Mouse (Mus musculus): ENCODE data around the gene Abca9.

Gene Abca9

GRCm38 (mm10) chr11:110167459-110168251 is at the start of gene Abca9:
Gene Abca9 (minus strand): TSS chr11:110168196.
- no peak for DNase-seq (ENCODE audit: low read depth, low spot score)

- no peak for DNase-seq (ENCODE audit: low read depth, low spot score)
These were observed 49.1 kb upstream of the Abca9 start for GRCm38 (mm10) chr11:110217118-110217517.

- no peak for DNase-seq (ENCODE audit: low read depth, low spot score)
These were observed 35.9 kb upstream of the Abca9 start for GRCm38 (mm10) chr11:110203930-110204329.

GRCm38 (mm10) chr11:110198882-110199281 is 30.9 kb upstream of the Abca9 start:
- DNase-seq (ENCODE audit: low read depth, low spot score) = no peak

GRCm38 (mm10) chr11:110196561-110197306 is 28.7 kb upstream of the Abca9 start:
- DNase-seq (ENCODE audit: low read depth, low spot score) = no peak

- no peak for DNase-seq (ENCODE audit: low read depth, low spot score)
These were observed 27.3 kb upstream of the Abca9 start for GRCm38 (mm10) chr11:110195310-110195709.

- DNase-seq (ENCODE audit: low read depth, low spot score) = no peak
These were observed 3.2 kb upstream of the Abca9 start for GRCm38 (mm10) chr11:110171212-110171611.

GRCm38 (mm10) chr11:110165822-110166221 is 2.2 kb downstream of the Abca9 start:
- DNase-seq (ENCODE audit: low read depth, low spot score) = no peak

GRCm38 (mm10) chr11:110165409-110165808 is 2.6 kb downstream of the Abca9 start:
- DNase-seq (ENCODE audit: low read depth, low spot score) = no peak

GRCm38 (mm10) chr11:110157059-110157458 is 10.9 kb downstream of the Abca9 start:
- DNase-seq (ENCODE audit: low read depth, low spot score) = no peak

- no peak for DNase-seq (ENCODE audit: low read depth, low spot score)
These were observed 12.0 kb downstream of the Abca9 start for GRCm38 (mm10) chr11:110155985-110156384.

- DNase-seq (ENCODE audit: low read depth, low spot score) = no peak
These were observed 20.4 kb downstream of the Abca9 start for GRCm38 (mm10) chr11:110147640-110148039.

- DNase-seq (ENCODE audit: low read depth, low spot score) = no peak
These were observed 22.6 kb downstream of the Abca9 start for GRCm38 (mm10) chr11:110145421-110145820.

GRCm38 (mm10) chr11:110130760-110131159 is 37.2 kb downstream of the Abca9 start:
- DNase-seq (ENCODE audit: low read depth, low spot score) = no peak

- no peak for DNase-seq (ENCODE audit: low read depth, low spot score)
These were observed 56.9 kb downstream of the Abca9 start for GRCm38 (mm10) chr11:110111137-110111536.

- no peak for DNase-seq (ENCODE audit: low read depth, low spot score)
These were observed 66.6 kb downstream of the Abca9 start for GRCm38 (mm10) chr11:110101437-110101836.

- no peak for DNase-seq (ENCODE audit: low read depth, low spot score)
These were observed 69.1 kb downstream of the Abca9 start for GRCm38 (mm10) chr11:110098901-110099300.

- no peak for DNase-seq (ENCODE audit: low read depth, low spot score)
These were observed 70.5 kb downstream of the Abca9 start for GRCm38 (mm10) chr11:110097465-110097864.

GRCm38 (mm10) chr11:110095858-110096257 is 72.1 kb downstream of the Abca9 start, which contains the start of gene Abca8a:
Gene Abca8a (minus strand): TSS chr11:110095978.
- DNase-seq (ENCODE audit: low read depth, low spot score) = no peak

GRCm38 (mm10) chr11:110094846-110095380 is 73.1 kb downstream of the Abca9 start:
- no peak for DNase-seq (ENCODE audit: low read depth, low spot score)

GRCm38 (mm10) chr11:110094236-110094635 is 73.8 kb downstream of the Abca9 start:
- DNase-seq (ENCODE audit: low read depth, low spot score) = no peak

GRCm38 (mm10) chr11:110091328-110091727 is 76.7 kb downstream of the Abca9 start:
- no peak for DNase-seq (ENCODE audit: low read depth, low spot score)
